Mouse (Mus musculus): ENCODE data around the gene Gm10912. TPM values are rescaled to one million over a fixed set of nuclear protein-coding genes. Genes with fewer than 3 reads are reported as not detected.

Gm10912 gene
- not detected in 2 replicates for polyA plus RNA-seq (2012; ENCODE audit: low replicate concordance)

GRCm38 (mm10) chr2:104065526-104065925, at the start of gene Gm10912:
TSS of gene Gm10912 (plus strand) at chr2:104065826.

GRCm38 (mm10) chr2:104027458-104028138, 38.0 kb upstream of the Gm10912 start, which contains the start of gene Fbxo3:
TSS of gene Fbxo3 (plus strand) at chr2:104027721.

GRCm38 (mm10) chr2:104028139-104028723, 37.4 kb upstream of the Gm10912 start, which contains the start of gene 4931422A03Rik:
TSS of gene 4931422A03Rik (minus strand) at chr2:104028361.

GRCm38 (mm10) chr2:104068450-104068849, 2.8 kb downstream of the Gm10912 start, which contains the start of gene Gm10799:
TSS of gene Gm10799 (minus strand) at chr2:104068550.

GRCm38 (mm10) chr2:104069704-104070185, 4.1 kb downstream of the Gm10912 start, which contains the start of gene Cd59b:
TSS of gene Cd59b (plus strand) at chr2:104069849.

GRCm38 (mm10) chr2:104095741-104096213, 30.2 kb downstream of the Gm10912 start, which contains the start of gene Cd59a:
TSS of gene Cd59a (plus strand) at chr2:104095801.

Other genes with a start within 250 kb of the Gm10912 start
- 205 and 416 TPM in 2 replicates for gene Lmo2, start 107.8 kb upstream of the Gm10912 start, polyA plus RNA-seq (2012; ENCODE audit: low replicate concordance)
- gene Fbxo3, start 38.1 kb upstream of the Gm10912 start, polyA plus RNA-seq (2012; ENCODE audit: low replicate concordance) = 3.5 and 6.0 TPM in 2 replicates
- not detected in 2 replicates for gene 4931422A03Rik, start 37.5 kb upstream of the Gm10912 start, polyA plus RNA-seq (2012; ENCODE audit: low replicate concordance)
- not detected in 2 replicates for gene Gm10799, start 2.7 kb downstream of the Gm10912 start, polyA plus RNA-seq (2012; ENCODE audit: low replicate concordance)
- gene Cd59b, start 4.0 kb downstream of the Gm10912 start, polyA plus RNA-seq (2012; ENCODE audit: low replicate concordance) = 0.35 and 0.53 TPM in 2 replicates
- 0.26 and 1.2 TPM in 2 replicates for gene Cd59a, start 30.0 kb downstream of the Gm10912 start, polyA plus RNA-seq (2012; ENCODE audit: low replicate concordance)
- gene A930018P22Rik, start 56.9 kb downstream of the Gm10912 start, polyA plus RNA-seq (2012; ENCODE audit: low replicate concordance) = 0.15 TPM in 1 of 2 replicates, not detected in the other

Measured in hematopoietic multipotent progenitor cell, adult 10-12 weeks (in vitro differentiated cells).